Mouse (Mus musculus): ENCODE measurements around the gene Gpatch3.

DNA sequence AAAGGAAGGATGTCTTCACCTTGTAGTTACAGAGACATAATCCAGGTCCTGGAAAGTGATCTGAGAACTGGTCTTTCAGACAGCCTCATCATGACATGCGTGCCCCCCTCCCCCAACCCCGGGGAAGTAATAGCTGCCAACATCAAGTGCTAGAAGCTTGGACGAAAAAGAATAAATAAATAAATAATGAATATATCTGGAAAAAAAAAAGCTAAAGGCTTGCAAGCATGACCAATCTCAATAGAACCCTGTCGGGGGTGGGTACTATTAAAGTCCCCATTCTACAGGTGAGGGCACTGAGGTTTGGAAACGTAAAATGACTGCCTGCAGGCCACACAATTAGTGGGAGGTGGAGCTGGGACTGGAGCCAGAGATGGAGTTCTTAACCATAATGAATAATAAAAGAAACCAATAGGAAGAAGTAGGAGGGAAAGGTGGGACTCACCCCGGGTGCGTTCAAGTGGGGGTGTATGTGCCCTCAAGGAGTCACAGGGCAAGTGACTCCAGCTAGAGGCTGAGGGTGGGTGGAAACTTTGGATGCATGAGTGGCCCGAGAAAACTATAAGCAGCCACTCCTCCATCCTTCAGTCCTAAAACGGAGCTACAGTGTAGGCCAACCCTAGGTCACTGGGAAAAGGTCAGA, 57.3 kb downstream of the Gpatch3 start:
- no peak for TF ChIP-seq CTCF (IDR thresholded peaks at IDR 0.05; ENCODE audit: extremely low read depth, insufficient read length, insufficient replicate concordance, low read depth, low read length)
- no peak; the same call in 1 of the 2 replicates for TF ChIP-seq POLR2A (IDR thresholded peaks at IDR 0.05; ENCODE audit: low read depth, low read length)
